Mouse (Mus musculus): ENCODE measurements around the gene Cps1. TPM values are rescaled to one million over a fixed set of nuclear protein-coding genes. Genes with fewer than 3 reads are reported as not detected.

Gene Cps1
- not detected for polyA plus RNA-seq (2014; fragmentation: Illumina TruSeq; extraction: RNeasy Lipid Tissue Mini Kit (QIAGEN cat#74804); ENCODE audit: low read depth, low replicate concordance)

GRCm38 (mm10) chr1:67122797-67123196 lies at the start of gene Cps1:
Cps1 (plus strand) TSS chr1:67123026.

Other genes with a start within 250 kb of the Cps1 start
- 71.5 TPM for gene Myl1, start 177.6 kb upstream of the Cps1 start, polyA plus RNA-seq (2014; fragmentation: Illumina TruSeq; extraction: RNeasy Lipid Tissue Mini Kit (QIAGEN cat#74804); ENCODE audit: low read depth, low replicate concordance)
- gene Lancl1, start 84.2 kb upstream of the Cps1 start, polyA plus RNA-seq (2014; fragmentation: Illumina TruSeq; extraction: RNeasy Lipid Tissue Mini Kit (QIAGEN cat#74804); ENCODE audit: low read depth, low replicate concordance): 19.2 TPM